Mouse (Mus musculus): Measurements from ENCODE around the gene Hist4h4.
"Not testable (repeated sequence)": the region's sequence is repeated elsewhere in the genome, so short reads cannot be mapped to it uniquely, and the experiment has no call there.

Hist4h4 gene

GRCm38 (mm10) chr6:136820381-136820780, 16.2 kb upstream of the Hist4h4 start:
- in situ Hi-C loops (cut with MboI; ENCODE audit: unreplicated experiment in 2 of 2): no loop called here

GRCm38 (mm10) chr6:136817549-136817948, 13.3 kb upstream of the Hist4h4 start:
- in situ Hi-C loops (cut with MboI; ENCODE audit: unreplicated experiment in 2 of 2): no loop called here

- in situ Hi-C loops (cut with MboI; ENCODE audit: unreplicated experiment in 2 of 2): no loop called here
These were observed 12.6 kb upstream of the Hist4h4 start for GRCm38 (mm10) chr6:136816826-136817225.

GRCm38 (mm10) chr6:136815381-136815780, 11.2 kb upstream of the Hist4h4 start:
- in situ Hi-C loops (cut with MboI; ENCODE audit: unreplicated experiment in 2 of 2): no loop called here

- in situ Hi-C loops (cut with MboI; ENCODE audit: unreplicated experiment in 2 of 2): no loop called here
These were observed 8.9 kb upstream of the Hist4h4 start for GRCm38 (mm10) chr6:136813117-136813516.

- in situ Hi-C loops (cut with MboI; ENCODE audit: unreplicated experiment in 2 of 2): no loop called here
These were observed 7.0 kb upstream of the Hist4h4 start for GRCm38 (mm10) chr6:136811196-136811595.

GRCm38 (mm10) chr6:136809673-136810072, 5.5 kb upstream of the Hist4h4 start:
- in situ Hi-C loops (cut with MboI; ENCODE audit: unreplicated experiment in 2 of 2): loop anchor here in 1 of 2 experiments (10.0 kb wide), 1 partner anchor 345 kb away; no protein-coding TSS in a partner anchor

- in situ Hi-C loops (cut with MboI; ENCODE audit: unreplicated experiment in 2 of 2): loop anchor here in 1 of 2 experiments (10.0 kb wide), 1 partner anchor 344 kb away; no protein-coding TSS in a partner anchor
These were observed 4.9 kb upstream of the Hist4h4 start for GRCm38 (mm10) chr6:136809077-136809476.

GRCm38 (mm10) chr6:136808631-136809046, 4.4 kb upstream of the Hist4h4 start:
- in situ Hi-C loops (cut with MboI; ENCODE audit: unreplicated experiment in 2 of 2): loop anchor here in 1 of 2 experiments (10.0 kb wide), 1 partner anchor 344 kb away; no protein-coding TSS in a partner anchor

GRCm38 (mm10) chr6:136808014-136808417, 3.8 kb upstream of the Hist4h4 start, which contains the start of gene H2afj:
TSS of gene H2afj (plus strand) at chr6:136808244.
- in situ Hi-C loops (cut with MboI; ENCODE audit: unreplicated experiment in 2 of 2): loop anchor here in 1 of 2 experiments (10.0 kb wide), 1 partner anchor 343 kb away; no protein-coding TSS in a partner anchor

GRCm38 (mm10) chr6:136807395-136808013, 3.3 kb upstream of the Hist4h4 start:
- in situ Hi-C loops (cut with MboI; ENCODE audit: unreplicated experiment in 2 of 2): loop anchor here in 1 of 2 experiments (10.0 kb wide), 1 partner anchor 343 kb away; no protein-coding TSS in a partner anchor

- in situ Hi-C loops (cut with MboI; ENCODE audit: unreplicated experiment in 2 of 2): loop anchor here in 1 of 2 experiments (10.0 kb wide), 1 partner anchor 342 kb away; no protein-coding TSS in a partner anchor
These were observed 2.6 kb upstream of the Hist4h4 start for GRCm38 (mm10) chr6:136806819-136807218.

- in situ Hi-C loops (cut with MboI; ENCODE audit: unreplicated experiment in 2 of 2): loop anchor here in 1 of 2 experiments (10.0 kb wide), 1 partner anchor 341 kb away; no protein-coding TSS in a partner anchor
These were observed 1.2 kb upstream of the Hist4h4 start for GRCm38 (mm10) chr6:136805409-136805775.

- in situ Hi-C loops (cut with MboI; ENCODE audit: unreplicated experiment in 2 of 2): loop anchor here in 1 of 2 experiments (10.0 kb wide), 1 partner anchor 340 kb away; no protein-coding TSS in a partner anchor
These were observed 642 bp upstream of the Hist4h4 start for GRCm38 (mm10) chr6:136804705-136805408.

- in situ Hi-C loops (cut with MboI; ENCODE audit: unreplicated experiment in 2 of 2): loop anchor here in 1 of 2 experiments (10.0 kb wide), 1 partner anchor 338 kb away; no protein-coding TSS in a partner anchor
These were observed 999 bp downstream of the Hist4h4 start for GRCm38 (mm10) chr6:136803093-136803738.

- in situ Hi-C loops (cut with MboI; ENCODE audit: unreplicated experiment in 2 of 2): loop anchor here in 1 of 2 experiments (10.0 kb wide), 1 partner anchor 336 kb away; no protein-coding TSS in a partner anchor
These were observed 2.9 kb downstream of the Hist4h4 start for GRCm38 (mm10) chr6:136801274-136801673.

- in situ Hi-C loops (cut with MboI; ENCODE audit: unreplicated experiment in 2 of 2): loop anchor here in 1 of 2 experiments (10.0 kb wide), 1 partner anchor 336 kb away; no protein-coding TSS in a partner anchor
These were observed 3.5 kb downstream of the Hist4h4 start for GRCm38 (mm10) chr6:136800710-136801109.

GRCm38 (mm10) chr6:136797874-136798693, 6.1 kb downstream of the Hist4h4 start:
- in situ Hi-C loops (cut with MboI; ENCODE audit: unreplicated experiment in 2 of 2): not testable (repeated sequence)

GRCm38 (mm10) chr6:136795850-136796249, 8.4 kb downstream of the Hist4h4 start:
- in situ Hi-C loops (cut with MboI; ENCODE audit: unreplicated experiment in 2 of 2): no loop called here

- in situ Hi-C loops (cut with MboI; ENCODE audit: unreplicated experiment in 2 of 2): no loop called here
These were observed 9.1 kb downstream of the Hist4h4 start for GRCm38 (mm10) chr6:136795110-136795509.
